Mouse (Mus musculus): ENCODE measurements at regions not wholly inside any gene's neighbourhood (a gene's known extent, or its start where the extent isn't known, plus 50 kb on each side); places are given as distances from the start of the nearest gene placed in this dataset.

- H3K4me3 ChIP-seq (ENCODE audit: insufficient read depth, low read depth, low read length), result no peak overlapping the region
- no peak overlapping the region for H3K27ac ChIP-seq (replicated peaks; ENCODE audit: low read depth, low read length)
- H3K4me1 ChIP-seq (ENCODE audit: control insufficient read depth, insufficient read depth, insufficient read length, low read length), result no peaks in the 10 kb centered on the region
Measured at GRCm38 (mm10) chr19:33021161-33021560, 263.9 kb downstream of the Pten start.

DNA sequence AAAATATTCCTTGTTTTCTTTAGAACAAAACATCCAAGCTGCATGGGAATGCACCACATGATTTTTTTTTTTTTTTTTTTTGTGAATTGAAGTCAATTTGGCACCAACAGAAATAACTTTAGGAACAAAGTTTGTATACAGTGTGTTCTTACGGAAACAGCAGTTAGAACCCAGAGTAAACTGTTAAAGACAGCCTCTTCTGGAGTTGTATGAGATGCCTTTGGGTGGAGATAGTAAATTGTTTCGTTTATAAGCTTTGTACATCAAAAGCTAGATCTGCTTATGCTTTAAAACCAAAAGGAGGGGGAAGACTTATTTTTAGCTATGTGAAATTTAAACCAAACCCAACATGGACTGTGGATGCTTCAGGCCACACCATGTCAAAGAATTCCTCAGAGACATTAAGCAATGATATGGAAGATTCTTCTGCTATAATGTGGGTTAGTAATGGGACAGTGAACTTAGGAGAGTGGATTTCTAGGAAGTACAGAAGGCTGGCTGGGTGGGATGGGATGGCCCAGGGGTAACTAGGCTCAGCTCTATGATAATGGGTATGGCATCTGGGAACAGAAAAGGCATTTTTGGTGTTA lies 265.6 kb downstream of the Pten start:
- Histone ChIP-seq H3K4me3 (ENCODE audit: insufficient read depth, low read depth, low read length) (no peak overlapping the region), H3K27ac (replicated peaks; ENCODE audit: low read depth, low read length) (no peak overlapping the region), H3K4me1 (ENCODE audit: control insufficient read depth, insufficient read depth, insufficient read length, low read length) (no peaks in the 10 kb centered on the region)

DNA sequence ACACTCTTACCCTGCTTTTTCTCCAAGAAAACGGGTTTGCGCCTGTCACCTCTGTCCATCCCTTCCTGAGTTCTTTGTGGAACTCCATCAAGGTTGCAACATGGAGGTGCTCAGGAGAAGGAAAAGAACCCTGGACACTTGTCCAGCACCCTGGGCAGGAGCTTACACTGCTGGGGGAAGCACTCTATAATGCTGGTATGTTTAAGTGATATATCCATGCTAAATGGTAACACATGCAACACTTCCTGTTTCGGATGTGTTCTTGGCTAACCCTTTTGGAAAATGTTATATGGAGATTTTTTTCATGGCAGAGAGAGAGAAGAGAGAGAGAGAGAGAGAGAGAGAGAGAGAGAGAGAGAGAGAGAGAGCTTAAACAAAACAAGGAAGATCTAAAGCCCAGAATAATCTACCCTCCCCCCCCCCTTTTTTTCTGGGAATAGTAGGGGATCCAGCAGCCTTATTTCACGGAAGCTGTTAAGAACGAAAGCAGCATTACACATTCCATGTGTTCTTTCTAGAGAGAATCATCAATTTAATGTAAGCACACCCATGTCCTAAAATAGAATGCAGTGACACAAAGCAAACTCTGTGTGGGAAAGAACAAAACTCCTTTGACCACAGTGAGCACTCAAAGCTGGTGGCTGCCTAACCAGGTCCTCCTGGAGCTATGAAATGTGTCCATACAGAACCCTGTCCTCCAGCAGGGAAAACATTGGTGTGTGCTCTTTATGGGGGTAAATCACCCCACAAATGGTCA lies 272.6 kb downstream of the Pten start:
- no peaks in the 10 kb centered on the region for H3K4me1 ChIP-seq (ENCODE audit: control insufficient read depth, insufficient read depth, insufficient read length, low read length)
- H3K27ac ChIP-seq (replicated peaks; ENCODE audit: low read depth, low read length), result no peak overlapping the region
- H3K4me3 ChIP-seq (ENCODE audit: insufficient read depth, low read depth, low read length), result no peak overlapping the region

DNA sequence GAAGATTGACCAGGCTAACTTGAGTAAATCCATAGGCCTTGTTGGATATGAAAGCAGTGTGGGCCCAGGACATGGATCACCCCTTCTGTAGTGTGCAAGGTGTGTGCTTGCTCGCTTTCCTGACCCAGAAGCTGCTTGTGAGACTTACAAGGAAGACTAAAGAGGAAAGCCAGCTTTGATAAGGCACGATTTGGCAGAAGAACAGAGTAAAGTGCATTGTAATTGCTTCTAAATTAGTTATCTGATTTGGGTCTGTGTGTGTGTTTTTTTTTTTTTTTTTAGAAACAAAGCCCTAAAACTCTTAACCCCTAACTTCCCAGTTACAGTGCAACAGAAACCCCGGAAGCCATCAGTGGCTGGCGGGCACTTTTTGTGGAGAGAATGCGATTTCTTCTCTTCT lies 283.2 kb downstream of the Pten start:
- H3K27ac ChIP-seq (replicated peaks; ENCODE audit: low read depth, low read length), result no peak overlapping the region
- no peaks in the 10 kb centered on the region for H3K4me1 ChIP-seq (ENCODE audit: control insufficient read depth, insufficient read depth, insufficient read length, low read length)
- no peak overlapping the region for H3K4me3 ChIP-seq (ENCODE audit: insufficient read depth, low read depth, low read length)

DNA sequence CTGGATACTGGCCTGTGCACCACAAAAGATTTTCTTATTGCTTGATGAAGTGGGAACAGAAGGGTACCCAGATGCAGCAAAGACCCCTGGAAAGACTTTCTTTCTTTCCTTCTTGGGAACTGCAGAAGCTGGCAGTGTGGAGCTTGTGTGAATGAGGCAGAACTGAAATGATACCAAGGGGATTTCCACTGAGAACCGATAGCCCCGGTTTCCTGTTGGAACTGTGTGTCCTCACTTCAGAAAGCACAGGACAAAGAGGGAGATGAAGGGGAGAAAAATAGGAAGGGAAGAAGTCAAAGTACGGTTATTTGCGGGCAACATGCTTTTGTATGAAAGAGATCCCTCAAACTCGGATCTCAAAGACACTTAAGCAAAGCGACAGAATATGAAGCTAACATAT lies 283.7 kb downstream of the Pten start:
- Histone ChIP-seq H3K4me3 (ENCODE audit: insufficient read depth, low read depth, low read length) (no peak overlapping the region), H3K4me1 (ENCODE audit: control insufficient read depth, insufficient read depth, insufficient read length, low read length) (no peaks in the 10 kb centered on the region), H3K27ac (replicated peaks; ENCODE audit: low read depth, low read length) (no peak overlapping the region)

DNA sequence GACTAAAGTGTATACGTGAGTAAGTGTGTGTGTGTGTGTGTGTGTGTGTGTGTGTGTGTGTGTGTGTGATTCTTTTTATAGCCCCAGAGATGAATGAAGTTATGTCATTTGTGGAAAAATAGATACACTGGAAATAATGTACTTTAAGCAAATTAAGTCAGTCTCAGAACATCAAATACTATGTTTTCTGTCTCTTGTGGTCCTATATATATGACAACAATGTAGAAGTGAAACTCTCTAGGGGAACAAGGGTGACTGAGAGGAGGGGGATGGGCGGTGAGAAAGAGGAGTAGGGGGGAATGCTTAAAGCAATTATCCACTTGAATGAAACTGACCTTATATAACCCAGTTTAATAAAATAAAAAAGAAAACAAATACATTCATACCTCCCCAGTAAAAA lies 285.5 kb downstream of the Pten start:
- no peaks in the 10 kb centered on the region for H3K4me1 ChIP-seq (ENCODE audit: control insufficient read depth, insufficient read depth, insufficient read length, low read length)
- no peak overlapping the region for H3K4me3 ChIP-seq (ENCODE audit: insufficient read depth, low read depth, low read length)
- H3K27ac ChIP-seq (replicated peaks; ENCODE audit: low read depth, low read length), result no peak overlapping the region

DNA sequence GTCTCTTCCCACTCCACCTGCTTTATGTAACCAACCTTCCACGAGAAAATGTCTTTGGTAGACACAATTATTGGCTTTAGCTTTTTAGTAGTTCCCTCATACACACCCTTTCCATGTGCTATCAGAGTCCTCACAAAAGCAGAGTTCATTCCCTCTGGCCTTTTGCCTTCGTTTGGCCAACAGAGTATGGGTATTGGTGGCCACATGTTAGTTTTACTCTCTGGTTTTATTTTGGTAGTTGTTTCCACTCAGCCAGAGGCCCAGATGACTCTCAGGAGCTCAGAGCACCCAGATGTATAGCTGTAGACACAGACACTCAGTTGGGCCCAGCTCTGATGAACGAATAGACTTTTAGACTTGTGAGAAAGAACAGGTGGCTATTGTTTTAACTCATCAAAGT lies 286.4 kb downstream of the Pten start:
- H3K27ac ChIP-seq (replicated peaks; ENCODE audit: low read depth, low read length), result no peak overlapping the region
- no peaks in the 10 kb centered on the region for H3K4me1 ChIP-seq (ENCODE audit: control insufficient read depth, insufficient read depth, insufficient read length, low read length)
- no peak overlapping the region for H3K4me3 ChIP-seq (ENCODE audit: insufficient read depth, low read depth, low read length)

- Histone ChIP-seq H3K4me3 (ENCODE audit: insufficient read depth, low read depth, low read length) (no peak overlapping the region), H3K27ac (replicated peaks; ENCODE audit: low read depth, low read length) (no peak overlapping the region), H3K4me1 (ENCODE audit: control insufficient read depth, insufficient read depth, insufficient read length, low read length) (no peaks in the 10 kb centered on the region)
Measured at GRCm38 (mm10) chr19:33048754-33049442, 291.6 kb downstream of the Pten start.

DNA sequence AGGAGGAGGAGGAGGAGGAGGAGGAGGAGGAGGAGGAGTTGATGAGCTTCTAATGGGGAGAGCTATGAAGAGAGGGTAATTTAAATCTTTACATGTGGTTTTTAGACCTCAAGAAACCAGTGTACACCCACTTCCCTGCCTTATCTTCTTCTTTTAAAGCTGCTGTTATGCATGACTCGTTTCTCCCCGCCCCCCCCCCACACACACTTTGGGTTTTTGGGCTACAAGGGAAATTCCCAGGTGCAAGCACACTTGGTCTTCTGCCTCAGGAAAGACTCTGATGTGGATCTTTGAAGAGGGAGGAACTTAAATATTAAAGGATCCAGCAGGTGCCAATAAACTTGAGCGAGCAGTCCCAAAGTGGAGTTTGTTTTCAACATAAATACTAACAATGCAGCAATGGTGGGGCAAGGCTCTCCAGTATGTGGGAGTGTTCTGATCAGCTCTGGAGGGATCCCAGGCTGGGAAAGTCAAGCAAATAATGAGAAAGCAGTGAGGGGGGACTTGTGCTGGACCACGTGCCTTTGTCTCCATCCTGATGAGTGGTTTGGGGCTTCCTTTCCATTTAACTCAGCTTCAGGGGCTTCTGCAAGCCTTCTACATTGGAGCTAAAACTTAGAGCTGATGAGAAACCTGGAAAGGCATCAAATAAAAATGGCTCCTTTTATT lies 296.0 kb downstream of the Pten start:
- Histone ChIP-seq H3K4me3 (ENCODE audit: insufficient read depth, low read depth, low read length) (no peak overlapping the region), H3K27ac (replicated peaks; ENCODE audit: low read depth, low read length) (no peak overlapping the region), H3K4me1 (ENCODE audit: control insufficient read depth, insufficient read depth, insufficient read length, low read length) (no peaks in the 10 kb centered on the region)

GRCm38 (mm10) chr19:33056372-33056791 lies 299.1 kb downstream of the Pten start:
- Histone ChIP-seq H3K4me1 (ENCODE audit: control insufficient read depth, insufficient read depth, insufficient read length, low read length) (no peaks in the 10 kb centered on the region), H3K27ac (replicated peaks; ENCODE audit: low read depth, low read length) (no peak overlapping the region), H3K4me3 (ENCODE audit: insufficient read depth, low read depth, low read length) (no peak overlapping the region)

DNA sequence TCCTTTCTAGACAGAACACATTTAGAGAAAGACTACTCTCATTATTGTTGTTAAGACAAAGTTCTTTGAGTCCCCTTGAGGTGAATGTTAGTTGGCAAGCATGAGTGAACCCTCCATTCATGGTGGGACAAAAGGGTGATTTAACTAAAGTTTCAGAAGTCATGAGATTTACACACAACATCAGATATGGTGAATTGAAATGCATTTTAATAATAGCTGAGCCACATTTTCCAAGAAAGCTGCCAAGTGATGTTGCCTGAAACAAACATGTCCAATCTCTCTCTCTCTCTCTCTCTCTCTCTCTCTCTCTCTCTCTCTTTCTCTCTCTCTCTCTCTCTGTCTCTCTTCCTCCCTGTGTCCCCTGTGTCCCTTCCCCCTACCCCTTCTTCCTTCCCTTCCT lies 303.7 kb downstream of the Pten start:
- H3K4me1 ChIP-seq (ENCODE audit: control insufficient read depth, insufficient read depth, insufficient read length, low read length), result no peaks in the 10 kb centered on the region; the same call in 1 of the 2 replicates
- no peak overlapping the region for H3K27ac ChIP-seq (replicated peaks; ENCODE audit: low read depth, low read length)
- no peak overlapping the region for H3K4me3 ChIP-seq (ENCODE audit: insufficient read depth, low read depth, low read length)

- Histone ChIP-seq H3K27ac (replicated peaks; ENCODE audit: low read depth, low read length) (peak overlapping the region; percentile 48), H3K4me1 (ENCODE audit: control insufficient read depth, insufficient read depth, insufficient read length, low read length) (no peaks in the 10 kb centered on the region; the same call in 1 of the 2 replicates), H3K4me3 (ENCODE audit: insufficient read depth, low read depth, low read length) (no peak overlapping the region)
Measured at GRCm38 (mm10) chr19:33062165-33063058, 305.1 kb downstream of the Pten start.

DNA sequence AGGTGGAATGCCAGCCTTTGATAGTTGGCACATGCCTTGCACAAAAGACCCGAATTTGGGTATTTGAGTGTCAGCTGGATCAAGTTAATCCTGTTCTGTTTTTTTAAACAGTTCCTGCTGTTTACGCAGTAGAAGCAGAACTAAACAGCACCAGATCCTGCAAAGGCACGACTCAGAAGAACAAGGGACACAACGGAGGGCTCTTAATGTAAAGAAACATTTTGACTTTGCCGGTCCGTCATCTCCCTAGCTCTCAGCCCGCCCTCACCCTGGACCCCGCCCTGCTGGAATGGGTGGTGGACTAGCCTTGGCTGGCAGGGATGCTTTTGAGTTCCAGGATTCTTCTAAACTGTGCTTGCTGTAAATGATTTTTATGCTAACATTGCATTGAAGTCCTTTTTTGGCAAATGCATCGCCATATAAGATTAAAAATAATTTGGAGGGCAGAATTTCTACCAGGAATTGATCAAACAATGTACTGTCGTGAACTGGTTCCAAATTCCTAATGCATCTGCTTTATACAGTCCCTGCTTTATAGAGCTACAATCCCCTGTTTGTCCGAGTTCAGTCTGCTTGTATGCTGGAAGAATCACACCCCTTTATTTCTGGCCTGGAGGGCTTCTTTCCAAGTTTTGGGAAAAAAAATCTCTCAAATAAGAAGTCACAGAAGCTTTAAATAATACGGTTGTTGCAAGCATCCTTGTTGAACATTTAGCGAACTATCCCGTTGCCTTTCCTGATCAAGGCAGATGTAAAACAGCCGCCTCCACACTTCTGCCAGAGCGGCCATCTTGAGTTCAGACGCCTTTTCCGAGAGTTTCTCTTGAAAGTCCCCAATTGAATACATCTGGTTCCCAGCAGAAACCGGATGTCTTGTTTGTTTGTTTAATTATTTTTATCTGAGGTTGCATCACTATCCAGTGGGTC lies 308.2 kb downstream of the Pten start:
- H3K27ac ChIP-seq (replicated peaks; ENCODE audit: low read depth, low read length), result peak overlapping the region; percentile 33; the same call in 1 of the 2 replicates
- no peak overlapping the region for H3K4me3 ChIP-seq (ENCODE audit: insufficient read depth, low read depth, low read length)
- no peaks in the 10 kb centered on the region; the same call in 1 of the 2 replicates for H3K4me1 ChIP-seq (ENCODE audit: control insufficient read depth, insufficient read depth, insufficient read length, low read length)

Data from brown adipose tissue, adult 24 weeks (tissue).